ENCODE assay signal across 24 mouse cellular contexts in the genomic region with DNA sequence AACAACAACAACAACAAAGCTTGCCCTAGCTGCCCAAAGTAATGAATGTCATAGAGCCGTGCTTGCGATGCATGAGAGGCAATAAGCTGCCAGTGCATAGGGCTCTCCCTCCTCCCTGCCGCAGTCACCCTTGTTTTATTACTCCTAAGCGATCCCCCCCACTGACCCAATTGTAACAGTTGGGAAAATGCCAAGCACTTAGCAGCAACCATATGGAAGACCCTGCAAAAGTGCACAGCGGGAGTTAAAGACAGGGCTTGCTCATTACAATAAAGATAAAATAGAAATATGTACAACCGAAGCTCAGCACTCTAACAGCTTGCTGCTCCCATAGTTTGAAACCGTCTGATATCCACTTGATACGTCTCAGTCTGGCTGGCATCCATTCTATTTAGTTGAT. TPM values are rescaled to one million over a fixed set of nuclear protein-coding genes. Genes with fewer than 3 reads are reported as not detected.
DNase-seq lines count a peak whose midpoint lies in the region; ATAC-seq and TF ChIP-seq lines count a peak whose summit lies in the region.
"Had no signal": no experiment of that assay in that cellular context is flagged by ENCODE, and none has a peak within 500 bp of the region (broad histone marks: within the 10 kb centered on the region; RNA-seq: fewer than 3 reads in every experiment).

No protein-coding gene starts in this region.

- no peaks in the 10 kb centered on the region for H3K27me3 ChIP-seq in kidney, embryonic 14.5 days (ENCODE audit: control insufficient read depth, insufficient read depth, low read length)
- no peaks in the 10 kb centered on the region for H3K27me3 ChIP-seq in intestine, embryonic 15.5 days (replicated peaks)
- H3K27me3 ChIP-seq: hindbrain, embryonic 13.5 days; limb, embryonic 12.5 days; lung, embryonic 15.5 days had no signal

- H3K36me3 ChIP-seq in kidney, embryonic 14.5 days (ENCODE audit: control insufficient read depth, insufficient read depth, low read length) = no peaks in the 10 kb centered on the region
- H3K36me3 ChIP-seq in intestine, embryonic 15.5 days = no peaks in the 10 kb centered on the region
- H3K36me3 ChIP-seq: forebrain, embryonic 10.5 days; hindbrain, embryonic 13.5 days; limb, embryonic 12.5 days; lung, embryonic 15.5 days had no signal

- DNase-seq in kidney, postnatal 4 days = peak; percentile 5 to 7
- DNase-seq in NIH3T3 (ENCODE audit: low read depth) = peak; percentile 20
- peak; percentile 56 for DNase-seq in brain, embryonic 14.5 days (ENCODE audit: low read depth)
- no peak for DNase-seq in ovary, adult 18-20 months (ENCODE audit: low spot score)
- DNase-seq: adrenal gland, postnatal 10 days; gastrocnemius, adult 2 months; heart, postnatal 10 days; kidney, adult 11 months; kidney, postnatal 14 days; right cerebral cortex, postnatal 4 days; thymus, postnatal 14 days had no signal

- no peak overlapping the region for H3K4me2 ChIP-seq in kidney, embryonic 14.5 days (replicated peaks; ENCODE audit: low read depth, low read length)
- H3K4me2 ChIP-seq in intestine, embryonic 15.5 days (replicated peaks) = 0 out of 2 replicates have a peak overlapping the region, but pooled peaks have one; percentile 3
- H3K4me2 ChIP-seq: heart, embryonic 11.5 days; limb, embryonic 12.5 days; lung, embryonic 15.5 days; midbrain, embryonic 11.5 days had no signal

- H3K4me3 ChIP-seq in kidney, embryonic 14.5 days (ENCODE audit: low read length) = no peak overlapping the region
- no peak overlapping the region for H3K4me3 ChIP-seq in intestine, embryonic 15.5 days (replicated peaks)
- H3K4me3 ChIP-seq: forebrain, embryonic 10.5 days; gastrocnemius, adult 2 months; hindbrain, embryonic 13.5 days; left cerebral cortex, adult 2 months; limb, embryonic 12.5 days; lung, embryonic 15.5 days had no signal

- no peak for ATAC-seq in kidney, embryonic 14.5 days (ENCODE audit: low FRiP score, low TSS enrichment)
- ATAC-seq in intestine, embryonic 15.5 days = no peak
- ATAC-seq in CD4-positive, CD25-positive, alpha-beta regulatory T cell, adult 4 months = no peak
- ATAC-seq: activated CD4-positive, CD25-positive, alpha-beta regulatory T cell, adult 4 months had no signal

- TF ChIP-seq POLR2A in brain, embryonic 14.5 days (IDR thresholded peaks at IDR 0.05; ENCODE audit: borderline replicate concordance, extremely low read depth, insufficient read depth, insufficient read length, poor library complexity, severe bottlenecking) = no peak

- peaks cover 5% of the 10 kb centered on the region; the same call in 1 of the 2 replicates for H3K4me1 ChIP-seq in kidney, embryonic 14.5 days (ENCODE audit: control insufficient read depth, insufficient read depth, low read length)
- H3K4me1 ChIP-seq in intestine, embryonic 15.5 days (replicated peaks) = peaks cover 6% of the 10 kb centered on the region; the same call in 1 of the 2 replicates

- no peak for TF ChIP-seq CTCF in brain, embryonic 14.5 days (IDR thresholded peaks at IDR 0.05; ENCODE audit: borderline replicate concordance, extremely low read depth, insufficient read depth, insufficient read length)

- WGBS in kidney, embryonic 14.5 days = 36% methylated on average over 8 of the region's 8 CpGs
- WGBS in intestine, embryonic 15.5 days = 44% methylated on average over 8 of the region's 8 CpGs

- no peak overlapping the region for H3K9ac ChIP-seq in kidney, embryonic 14.5 days (ENCODE audit: low read depth, low read length)
- no peak overlapping the region for H3K9ac ChIP-seq in intestine, embryonic 15.5 days
- H3K9ac ChIP-seq: hindbrain, embryonic 13.5 days; limb, embryonic 12.5 days; liver, embryonic 14.5 days; lung, embryonic 15.5 days had no signal

- H3K9me3 ChIP-seq in kidney, embryonic 14.5 days (ENCODE audit: control insufficient read depth, low read length) = no peaks in the 10 kb centered on the region
- H3K9me3 ChIP-seq in intestine, embryonic 15.5 days = no peaks in the 10 kb centered on the region
- H3K9me3 ChIP-seq: forebrain, embryonic 10.5 days; hindbrain, embryonic 13.5 days; limb, embryonic 12.5 days; lung, embryonic 15.5 days had no signal

- no peak overlapping the region for H3K27ac ChIP-seq in kidney, embryonic 14.5 days (ENCODE audit: low read depth, low read length)
- peak overlapping the region; percentile 7; the same call in 1 of the 2 replicates for H3K27ac ChIP-seq in intestine, embryonic 15.5 days
- H3K27ac ChIP-seq: forebrain, embryonic 10.5 days; gastrocnemius, adult 2 months; hindbrain, embryonic 13.5 days; left cerebral cortex, adult 2 months; limb, embryonic 12.5 days; liver, embryonic 14.5 days; lung, embryonic 15.5 days had no signal

RNA-seq across cellular contexts. Expression of gene Chmp2b, which starts 1.8 kb away (rescaled TPM):
- 86.0 and 91.9 TPM in 2 replicates for polyA plus RNA-seq in kidney, embryonic 14.5 days (2014; fragmentation: Nextera tagmentation; extraction: Ambion mirVana)
- polyA plus RNA-seq in brain, embryonic 14.5 days (2012; rRNA removed) = 25.4 and 43.6 TPM in 2 replicates
- 126 and 143 TPM in 2 replicates for polyA plus RNA-seq in intestine, embryonic 15.5 days (2015; fragmentation: Nextera tagmentation; extraction: Ambion mirVana)
- 10 to 100 TPM; 17.0 to 18.1 TPM for polyA plus RNA-seq in CD4-positive, CD25-positive, alpha-beta regulatory T cell, adult 4 months (2017; shearing (Covaris generic))

RNA-seq across cellular contexts. Expression of gene Pou1f1, which starts 44.0 kb away (rescaled TPM):
- polyA plus RNA-seq in kidney, embryonic 14.5 days (2014; fragmentation: Nextera tagmentation; extraction: Ambion mirVana) = not detected in 2 replicates
- polyA plus RNA-seq in brain, embryonic 14.5 days (2012; rRNA removed) = 0.10 TPM in 1 of 2 replicates, not detected in the other
- polyA plus RNA-seq in intestine, embryonic 15.5 days (2015; fragmentation: Nextera tagmentation; extraction: Ambion mirVana) = not detected in 2 replicates
- polyA plus RNA-seq in CD4-positive, CD25-positive, alpha-beta regulatory T cell, adult 4 months (2017; shearing (Covaris generic)) = not detected
- polyA plus RNA-seq: cerebellum, adult 2 months; forebrain, embryonic 10.5 days; heart, embryonic 11.5 days; limb, embryonic 12.5 days; liver, embryonic 14.5 days; lung, embryonic 15.5 days; midbrain, embryonic 11.5 days had no signal
